Mouse (Mus musculus): ENCODE measurements around the gene Xpnpep2. TPM values are rescaled to one million over a fixed set of nuclear protein-coding genes. Genes with fewer than 3 reads are reported as not detected.

The Xpnpep2 gene
- total RNA-seq (2021) (1 to 10 TPM; 1.5 to 1.9 TPM), polyA plus RNA-seq (2012; rRNA removed) (2.1 and 4.1 TPM in 2 replicates)
- long read RNA-seq, partial matches to known transcripts, result 0 of 1 reads
- long read RNA-seq, other reads (novel, unspliced or antisense), result 0 of 1 reads

GRCm38 (mm10) chrX:48108394-48109315 is at the start of gene Xpnpep2:
TSS of gene Xpnpep2 (plus strand) at chrX:48108725.
- Histone ChIP-seq H3K27ac (no peak within 1 kb of the TSS), H3K79me2 (replicated peaks; ENCODE audit: control insufficient read depth, insufficient read depth, low read length) (no peaks in the 10 kb centered on the region), H3K4me3 (no peak within 1 kb of the TSS), H3K36me3 (ENCODE audit: control insufficient read depth, insufficient read depth, low read length) (no peaks in the 10 kb centered on the region), H3K27me3 (ENCODE audit: control insufficient read depth, insufficient read depth, low read length) (no peaks in the 10 kb centered on the region), H3K4me1 (ENCODE audit: control insufficient read depth, insufficient read depth, low read length) (peaks cover 8% of the 10 kb centered on the region), H3K9ac (ENCODE audit: low read depth, low read length) (no peak within 1 kb of the TSS)
- no peak for TF ChIP-seq POLR2A (IDR thresholded peaks at IDR 0.05; ENCODE audit: insufficient read depth, low read depth, low read length)
- DNase-seq, result peak; percentile 24 to 28
- WGBS, result 51% methylated on average over 6 of the region's 6 CpGs
- intact Hi-C loops (cut with DNase I), result no loop called here

GRCm38 (mm10) chrX:48062481-48062880 is 46.0 kb upstream of the Xpnpep2 start:
- no peak for DNase-seq
- H3K36me3 ChIP-seq (ENCODE audit: control insufficient read depth, insufficient read depth, low read length), result no peaks in the 10 kb centered on the region
- 78% methylated on average over 4 of the region's 4 CpGs for WGBS
- H3K27ac ChIP-seq, result no peak overlapping the region
- H3K9ac ChIP-seq (ENCODE audit: low read depth, low read length), result no peak overlapping the region
- intact Hi-C loops (cut with DNase I), result no loop called here
- H3K4me1 ChIP-seq (ENCODE audit: control insufficient read depth, insufficient read depth, low read length), result no peaks in the 10 kb centered on the region
- no peaks in the 10 kb centered on the region for H3K79me2 ChIP-seq (replicated peaks; ENCODE audit: control insufficient read depth, insufficient read depth, low read length)
- TF ChIP-seq POLR2A (IDR thresholded peaks at IDR 0.05; ENCODE audit: insufficient read depth, low read depth, low read length) (no peak), CTCF (IDR thresholded peaks at IDR 0.05) (no peak), EP300 (IDR thresholded peaks at IDR 0.05; ENCODE audit: insufficient read depth, low read depth, low read length) (no peak)
- no peaks in the 10 kb centered on the region for H3K27me3 ChIP-seq (ENCODE audit: control insufficient read depth, insufficient read depth, low read length)
- no peak overlapping the region for H3K4me3 ChIP-seq

- Histone ChIP-seq H3K4me1 (ENCODE audit: control insufficient read depth, insufficient read depth, low read length) (no peaks in the 10 kb centered on the region), H3K27ac (no peak overlapping the region), H3K27me3 (ENCODE audit: control insufficient read depth, insufficient read depth, low read length) (no peaks in the 10 kb centered on the region), H3K79me2 (replicated peaks; ENCODE audit: control insufficient read depth, insufficient read depth, low read length) (no peaks in the 10 kb centered on the region), H3K36me3 (ENCODE audit: control insufficient read depth, insufficient read depth, low read length) (no peaks in the 10 kb centered on the region), H3K4me3 (no peak overlapping the region), H3K9ac (ENCODE audit: low read depth, low read length) (no peak overlapping the region)
- TF ChIP-seq CTCF (IDR thresholded peaks at IDR 0.05), result no peak
- TF ChIP-seq POLR2A (IDR thresholded peaks at IDR 0.05; ENCODE audit: insufficient read depth, low read depth, low read length), result no peak
- no peak for TF ChIP-seq EP300 (IDR thresholded peaks at IDR 0.05; ENCODE audit: insufficient read depth, low read depth, low read length)
- WGBS, result 37% methylated on average over 5 of the region's 5 CpGs
- intact Hi-C loops (cut with DNase I), result no loop called here
- DNase-seq, result no peak
Measured at GRCm38 (mm10) chrX:48064166-48064853, 44.2 kb upstream of the Xpnpep2 start.

DNA sequence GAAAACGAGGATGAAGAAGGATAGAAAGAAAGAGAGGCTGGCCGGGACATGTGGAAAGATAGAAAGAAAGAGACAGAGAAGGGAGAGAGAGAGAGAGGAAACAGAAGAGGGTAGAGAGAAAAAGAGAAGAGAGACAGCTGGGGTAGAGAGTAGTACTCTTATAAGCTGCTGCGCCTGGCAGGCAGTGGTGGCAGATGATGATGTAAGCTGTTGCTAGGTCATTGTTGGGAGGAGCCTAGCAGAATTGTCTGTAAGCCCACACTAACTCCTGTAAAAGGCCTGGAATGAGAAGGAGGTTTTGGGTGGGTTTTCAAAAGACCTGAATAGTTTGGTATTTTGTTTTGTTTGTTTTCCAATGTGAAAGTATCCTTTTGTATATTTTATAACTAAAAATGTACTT is 41.6 kb upstream of the Xpnpep2 start:
- H3K36me3 ChIP-seq (ENCODE audit: control insufficient read depth, insufficient read depth, low read length), result no peaks in the 10 kb centered on the region
- no peak for TF ChIP-seq CTCF (IDR thresholded peaks at IDR 0.05)
- no peak for TF ChIP-seq EP300 (IDR thresholded peaks at IDR 0.05; ENCODE audit: insufficient read depth, low read depth, low read length)
- no peak for TF ChIP-seq POLR2A (IDR thresholded peaks at IDR 0.05; ENCODE audit: insufficient read depth, low read depth, low read length)
- no peak for DNase-seq
- no peak overlapping the region for H3K9ac ChIP-seq (ENCODE audit: low read depth, low read length)
- intact Hi-C loops (cut with DNase I), result no loop called here
- no peaks in the 10 kb centered on the region for H3K4me1 ChIP-seq (ENCODE audit: control insufficient read depth, insufficient read depth, low read length)
- H3K27ac ChIP-seq, result no peak overlapping the region
- no peaks in the 10 kb centered on the region for H3K27me3 ChIP-seq (ENCODE audit: control insufficient read depth, insufficient read depth, low read length)
- H3K4me3 ChIP-seq, result no peak overlapping the region
- 67% methylated on average over 3 of the region's 3 CpGs for WGBS
- no peaks in the 10 kb centered on the region for H3K79me2 ChIP-seq (replicated peaks; ENCODE audit: control insufficient read depth, insufficient read depth, low read length)

DNA sequence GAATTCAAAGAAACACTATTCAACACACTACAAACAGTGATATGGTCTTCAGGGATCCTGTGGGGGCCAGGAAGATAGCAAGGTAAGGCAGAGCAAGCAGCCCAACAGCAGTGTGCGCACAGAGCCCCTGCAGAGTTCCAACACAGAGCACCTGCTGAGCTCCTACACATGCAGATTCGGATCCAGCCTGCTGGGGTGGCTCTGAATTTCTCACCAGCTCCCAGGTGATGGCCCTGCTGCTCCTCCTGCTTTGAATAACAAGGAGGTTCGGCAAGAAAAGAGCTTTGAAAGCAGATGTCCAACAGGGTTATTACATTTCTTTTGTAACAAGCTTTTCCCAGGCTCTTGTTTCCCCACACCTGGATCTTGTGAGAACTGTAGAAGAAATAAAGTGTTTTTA is 36.6 kb upstream of the Xpnpep2 start:
- Histone ChIP-seq H3K79me2 (replicated peaks; ENCODE audit: control insufficient read depth, insufficient read depth, low read length) (no peaks in the 10 kb centered on the region), H3K27ac (no peak overlapping the region), H3K4me1 (ENCODE audit: control insufficient read depth, insufficient read depth, low read length) (no peaks in the 10 kb centered on the region), H3K4me3 (no peak overlapping the region), H3K36me3 (ENCODE audit: control insufficient read depth, insufficient read depth, low read length) (no peaks in the 10 kb centered on the region), H3K27me3 (ENCODE audit: control insufficient read depth, insufficient read depth, low read length) (no peaks in the 10 kb centered on the region), H3K9ac (ENCODE audit: low read depth, low read length) (no peak overlapping the region)
- intact Hi-C loops (cut with DNase I), result no loop called here
- DNase-seq, result no peak
- TF ChIP-seq CTCF (IDR thresholded peaks at IDR 0.05) (no peak), EP300 (IDR thresholded peaks at IDR 0.05; ENCODE audit: insufficient read depth, low read depth, low read length) (no peak), POLR2A (IDR thresholded peaks at IDR 0.05; ENCODE audit: insufficient read depth, low read depth, low read length) (no peak)
- WGBS, result 63% methylated on average over 3 of the region's 3 CpGs

- no peak for DNase-seq
- 60% methylated on average over 5 of the region's 5 CpGs for WGBS
- TF ChIP-seq POLR2A (IDR thresholded peaks at IDR 0.05; ENCODE audit: insufficient read depth, low read depth, low read length) (no peak), EP300 (IDR thresholded peaks at IDR 0.05; ENCODE audit: insufficient read depth, low read depth, low read length) (no peak), CTCF (IDR thresholded peaks at IDR 0.05) (no peak)
Measured at GRCm38 (mm10) chrX:48072401-48072800, 36.1 kb upstream of the Xpnpep2 start.

More at GRCm38 (mm10) chrX:48072401-48072800, 36.1 kb upstream of the Xpnpep2 start:
- Histone ChIP-seq H3K27me3 (ENCODE audit: control insufficient read depth, insufficient read depth, low read length) (no peaks in the 10 kb centered on the region), H3K4me3 (no peak overlapping the region), H3K36me3 (ENCODE audit: control insufficient read depth, insufficient read depth, low read length) (no peaks in the 10 kb centered on the region), H3K27ac (no peak overlapping the region), H3K9ac (ENCODE audit: low read depth, low read length) (no peak overlapping the region), H3K79me2 (replicated peaks; ENCODE audit: control insufficient read depth, insufficient read depth, low read length) (no peaks in the 10 kb centered on the region), H3K4me1 (ENCODE audit: control insufficient read depth, insufficient read depth, low read length) (no peaks in the 10 kb centered on the region)
- intact Hi-C loops (cut with DNase I), result no loop called here

All from heart, adult 2 months (tissue).